Mouse (Mus musculus): ENCODE data around the gene Insm1. TPM values are rescaled to one million over a fixed set of nuclear protein-coding genes. Genes with fewer than 3 reads are reported as not detected.

The Insm1 gene
- not detected in 2 replicates for polyA plus RNA-seq (2012; rRNA removed; ENCODE audit: low replicate concordance)

GRCm38 (mm10) chr2:146221076-146221928 lies at the start of gene Insm1:
Gene Insm1, plus strand, starts transcription at chr2:146221921.

Data from subcutaneous adipose tissue, adult 2 months (tissue).